Mouse (Mus musculus): ENCODE measurements around the gene Itih3. TPM values are rescaled to one million over a fixed set of nuclear protein-coding genes. Genes with fewer than 3 reads are reported as not detected.
A peak's percentile ranks its signal among the peaks of the same experiment; 100 is the strongest.

The Itih3 gene
- total RNA-seq, 2 experiments from 2014 or later, result not detected

- no peak for ATAC-seq (ENCODE audit: poor library complexity, severe bottlenecking)
Measured at GRCm38 (mm10) chr14:30903036-30903435, 20.5 kb downstream of the Itih3 start.

- ATAC-seq (ENCODE audit: poor library complexity, severe bottlenecking), result no peak
Measured at GRCm38 (mm10) chr14:30902628-30903027, 20.9 kb downstream of the Itih3 start.

GRCm38 (mm10) chr14:30899972-30900371, 23.6 kb downstream of the Itih3 start:
- ATAC-seq (ENCODE audit: poor library complexity, severe bottlenecking), result no peak

- ATAC-seq (ENCODE audit: poor library complexity, severe bottlenecking), result peak; percentile 30; the same call in 1 of the 2 replicates
Measured at GRCm38 (mm10) chr14:30888271-30888732, 35.3 kb downstream of the Itih3 start.

GRCm38 (mm10) chr14:30886204-30886603, 37.4 kb downstream of the Itih3 start, which contains the start of gene Itih4:
Itih4 (plus strand) TSS chr14:30886476.
- ATAC-seq (ENCODE audit: poor library complexity, severe bottlenecking), result no peak

- no peak for ATAC-seq (ENCODE audit: poor library complexity, severe bottlenecking)
Measured at GRCm38 (mm10) chr14:30885298-30885697, 38.3 kb downstream of the Itih3 start.

- ATAC-seq (ENCODE audit: poor library complexity, severe bottlenecking), result no peak
Measured at GRCm38 (mm10) chr14:30881718-30882108, 41.8 kb downstream of the Itih3 start.

GRCm38 (mm10) chr14:30880811-30881717, 42.5 kb downstream of the Itih3 start:
- ATAC-seq (ENCODE audit: poor library complexity, severe bottlenecking), result peak; percentile 77

GRCm38 (mm10) chr14:30880251-30880650, 43.3 kb downstream of the Itih3 start:
- no peak for ATAC-seq (ENCODE audit: poor library complexity, severe bottlenecking)

GRCm38 (mm10) chr14:30879794-30880193, 43.8 kb downstream of the Itih3 start:
- ATAC-seq (ENCODE audit: poor library complexity, severe bottlenecking), result no peak

GRCm38 (mm10) chr14:30878958-30879571, 44.5 kb downstream of the Itih3 start, which contains the start of gene Mustn1:
Mustn1 (plus strand) TSS chr14:30879200.
- ATAC-seq (ENCODE audit: poor library complexity, severe bottlenecking), result no peak

- ATAC-seq (ENCODE audit: poor library complexity, severe bottlenecking), result no peak
Measured at GRCm38 (mm10) chr14:30877827-30878226, 45.7 kb downstream of the Itih3 start.

GRCm38 (mm10) chr14:30876451-30876850, 47.1 kb downstream of the Itih3 start:
- no peak for ATAC-seq (ENCODE audit: poor library complexity, severe bottlenecking)

- ATAC-seq (ENCODE audit: poor library complexity, severe bottlenecking), result peak; percentile 61
Measured at GRCm38 (mm10) chr14:30875955-30876354, 47.6 kb downstream of the Itih3 start.

- peak; percentile 79 for ATAC-seq (ENCODE audit: poor library complexity, severe bottlenecking)
Measured at GRCm38 (mm10) chr14:30875130-30875865, 48.3 kb downstream of the Itih3 start.

GRCm38 (mm10) chr14:30874095-30874700, 49.4 kb downstream of the Itih3 start:
- no peak for ATAC-seq (ENCODE audit: poor library complexity, severe bottlenecking)

GRCm38 (mm10) chr14:30870206-30871147, 53.1 kb downstream of the Itih3 start:
- peak; percentile 41 for ATAC-seq (ENCODE audit: poor library complexity, severe bottlenecking)

GRCm38 (mm10) chr14:30869391-30869801, 54.2 kb downstream of the Itih3 start:
- peak; percentile 56 for ATAC-seq (ENCODE audit: poor library complexity, severe bottlenecking)

- ATAC-seq (ENCODE audit: poor library complexity, severe bottlenecking), result no peak
Measured at GRCm38 (mm10) chr14:30868826-30869225, 54.7 kb downstream of the Itih3 start.
